Mouse (Mus musculus) hematopoietic stem cell, adult 5-6 weeks (primary cell): ENCODE measurements around the gene Mrpl49. TPM values are rescaled to one million over a fixed set of nuclear protein-coding genes. Genes with fewer than 3 reads are reported as not detected.

Experiments used
- ATAC-seq, 2 experiments: fragments of 125-278 bp in 1 of 2; replicated peaks in 1 of 2; 2 replicates each; pipeline ENCODE4 v1.8.0; 2016 to 2017; ENCODE audit warnings: inconsistent platforms in 2 of 2, mild to moderate bottlenecking in 2 of 2, moderate number of reproducible peaks in 2 of 2, low read depth in 1 of 2, moderate TSS enrichment in 1 of 2; ENCODE audit not compliant: low FRiP score in 2 of 2, poor library complexity in 2 of 2, severe bottlenecking in 2 of 2, insufficient read depth in 1 of 2, low TSS enrichment in 1 of 2
- total RNA-seq: library from RNA; stranded (forward); fragments of 172-1452, 232-1000 nt; gene quantifications from 2 replicates; pipeline ENCODE4 v1.2.3, GENCODE M21; 2017

Gene Mrpl49
- total RNA-seq, 1 experiment from 2014 or later, result 37.0 TPM

GRCm38 (mm10) chr19:6069851-6070250 is 12.3 kb upstream of the Mrpl49 start:
- no peak for ATAC-seq

- no peak for ATAC-seq
Measured at GRCm38 (mm10) chr19:6068951-6069350, 11.4 kb upstream of the Mrpl49 start.

GRCm38 (mm10) chr19:6067724-6068415 is 10.3 kb upstream of the Mrpl49 start, which contains the start of gene Tm7sf2:
Gene Tm7sf2 (minus strand): TSS chr19:6068373.
- ATAC-seq, result peak; percentile 87 to 91

GRCm38 (mm10) chr19:6067011-6067723 is 9.6 kb upstream of the Mrpl49 start:
- peak; percentile 51 to 63 for ATAC-seq

- ATAC-seq, result no peak
Measured at GRCm38 (mm10) chr19:6066571-6066970, 9.0 kb upstream of the Mrpl49 start.

- no peak for ATAC-seq
Measured at GRCm38 (mm10) chr19:6063081-6063480, 5.5 kb upstream of the Mrpl49 start.

GRCm38 (mm10) chr19:6062418-6062817 is 4.8 kb upstream of the Mrpl49 start:
- ATAC-seq, result no peak

- peak; percentile 24 to 35 for ATAC-seq
Measured at GRCm38 (mm10) chr19:6061641-6062302, 4.2 kb upstream of the Mrpl49 start.

GRCm38 (mm10) chr19:6061021-6061533 is 3.5 kb upstream of the Mrpl49 start, which contains the start of gene Znhit2:
Gene Znhit2 (plus strand): TSS chr19:6061192.
- peak; percentile 74 to 75 for ATAC-seq

- no peak for ATAC-seq
Measured at GRCm38 (mm10) chr19:6058966-6059365, 1.4 kb upstream of the Mrpl49 start.

- ATAC-seq, result no peak
Measured at GRCm38 (mm10) chr19:6058513-6058912, 928 bp upstream of the Mrpl49 start.

GRCm38 (mm10) chr19:6056696-6057095 is 889 bp downstream of the Mrpl49 start:
- ATAC-seq, result no peak

- ATAC-seq, result no peak
Measured at GRCm38 (mm10) chr19:6054296-6054695, 3.3 kb downstream of the Mrpl49 start.

- ATAC-seq, result no peak
Measured at GRCm38 (mm10) chr19:6052516-6052915, 5.1 kb downstream of the Mrpl49 start.

GRCm38 (mm10) chr19:6048681-6049410 is 8.7 kb downstream of the Mrpl49 start:
- no peak for ATAC-seq

- no peak for ATAC-seq
Measured at GRCm38 (mm10) chr19:6047899-6048166, 9.8 kb downstream of the Mrpl49 start.

- ATAC-seq, result peak in 1 of 2 experiments; percentile 2; a peak in 1 of 4 replicates
Measured at GRCm38 (mm10) chr19:6047154-6047898, 10.3 kb downstream of the Mrpl49 start.
